Mouse (Mus musculus) lung, postnatal 0 days (tissue): ENCODE measurements at regions not wholly inside any gene's neighbourhood (a gene's known extent, or its start where the extent isn't known, plus 50 kb on each side); places are given as distances from the start of the nearest gene placed in this dataset.
A peak's percentile ranks its signal among the peaks of the same experiment; 100 is the strongest.

ENCODE experiments used
- ATAC-seq: fragments of 200-750 bp; cut with Nextera tagmentation; 2 replicates; pipeline ENCODE4 v1.8.0; 2017; ENCODE audit warnings: moderate library complexity
- DNase-seq: peaks from one replicate; pipeline ENCODE4 v3.0.0-alpha.2; 2016; ENCODE audit warnings: low spot score
- H3K27ac ChIP-seq: fragments of 300-500 bp; sonication (generic); 2 replicates; pipeline ENCODE4 v1.5.1; 2014; ENCODE audit warnings: antibody characterized with exemption, mild to moderate bottlenecking, low read length, mixed read lengths
- H3K27me3 ChIP-seq: fragments of 300-500 bp; sonication (generic); replicated peaks from 2 replicates; pipeline ENCODE4 v1.6.1; 2014; ENCODE audit warnings: low read length, mixed read lengths; ENCODE audit not compliant: insufficient read depth
- H3K36me3 ChIP-seq: fragments of 300-500 bp; sonication (generic); 2 replicates; pipeline ENCODE4 v1.6.1; 2014; ENCODE audit warnings: low read length, mixed read lengths; ENCODE audit not compliant: insufficient read depth
- H3K4me1 ChIP-seq: fragments of 300-500 bp; sonication (generic); 2 replicates; pipeline ENCODE4 v1.6.1; 2014; ENCODE audit warnings: antibody characterized with exemption, low read depth, low read length, mixed read lengths; ENCODE audit not compliant: insufficient read depth
- H3K4me2 ChIP-seq: fragments of 300-500 bp; sonication (generic); replicated peaks from 2 replicates; pipeline ENCODE4 v1.6.1; 2014; ENCODE audit warnings: low read depth, mild to moderate bottlenecking, low read length, moderate library complexity, mixed read lengths
- H3K4me3 ChIP-seq: fragments of 300-500 bp; sonication (generic); 2 replicates; pipeline ENCODE4 v1.5.1; 2014; ENCODE audit warnings: low read depth, low read length
- H3K9ac ChIP-seq: fragments of 300-500 bp; sonication (generic); replicated peaks from 2 replicates; pipeline ENCODE4 v1.6.1; 2014; ENCODE audit warnings: low read depth, mild to moderate bottlenecking
- H3K9me3 ChIP-seq: fragments of 300-500 bp; sonication (generic); 2 replicates; pipeline ENCODE4 v1.6.1; 2016; ENCODE audit warnings: low read length, mixed read lengths
- CTCF ChIP-seq: IDR thresholded peaks from 2 replicates; pipeline ENCODE4 v1.5.1; 2016; ENCODE audit warnings: antibody characterized with exemption, mild to moderate bottlenecking
- EP300 ChIP-seq: IDR thresholded peaks from 2 replicates; pipeline ENCODE4 v1.6.1; 2016; ENCODE audit warnings: antibody characterized with exemption, mild to moderate bottlenecking, control low read depth
- WGBS: fragments of 180-500 bp; shearing (Covaris S2); extraction: QIAGEN DNeasy Blood & Tissue Kit; methylation state at CpG from one replicate; pipeline ENCODE4 v1.1.7; 2014; 5-methylcytosine and 5-hydroxymethylcytosine counted together

DNA sequence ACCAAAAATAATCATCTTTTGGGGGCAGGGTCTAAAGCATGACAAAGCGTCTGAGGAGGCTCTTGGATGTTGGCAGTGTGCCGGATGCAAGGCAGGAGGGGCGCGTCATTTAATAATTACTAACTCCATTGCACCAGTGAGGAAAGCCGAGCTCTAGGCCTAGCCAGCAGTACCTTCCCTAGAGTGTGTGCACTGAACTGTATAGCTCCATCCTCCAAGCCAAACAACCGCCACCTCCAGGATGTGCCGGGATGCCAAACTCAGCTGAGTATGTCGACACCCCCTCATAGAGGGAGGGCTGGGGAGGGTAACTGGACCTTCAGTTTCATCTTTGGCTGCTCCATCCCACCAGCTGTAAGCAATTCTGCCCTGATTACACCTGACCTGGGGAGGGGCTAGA, 171.9 kb downstream of the Katnal1 start:
- Histone ChIP-seq H3K4me2 (no peak overlapping the region), H3K4me3 (no peak overlapping the region), H3K27me3 (no peaks in the 10 kb centered on the region), H3K27ac (no peak overlapping the region), H3K36me3 (no peaks in the 10 kb centered on the region), H3K4me1 (no peaks in the 10 kb centered on the region), H3K9ac (no peak overlapping the region), H3K9me3 (no peaks in the 10 kb centered on the region)
- WGBS: 36% methylated on average over 8 of the region's 8 CpGs
- peak; percentile 44 for DNase-seq
- no peak for TF ChIP-seq EP300
- no peak for TF ChIP-seq CTCF
- no peak; the same call in 1 of the 2 replicates for ATAC-seq

DNA sequence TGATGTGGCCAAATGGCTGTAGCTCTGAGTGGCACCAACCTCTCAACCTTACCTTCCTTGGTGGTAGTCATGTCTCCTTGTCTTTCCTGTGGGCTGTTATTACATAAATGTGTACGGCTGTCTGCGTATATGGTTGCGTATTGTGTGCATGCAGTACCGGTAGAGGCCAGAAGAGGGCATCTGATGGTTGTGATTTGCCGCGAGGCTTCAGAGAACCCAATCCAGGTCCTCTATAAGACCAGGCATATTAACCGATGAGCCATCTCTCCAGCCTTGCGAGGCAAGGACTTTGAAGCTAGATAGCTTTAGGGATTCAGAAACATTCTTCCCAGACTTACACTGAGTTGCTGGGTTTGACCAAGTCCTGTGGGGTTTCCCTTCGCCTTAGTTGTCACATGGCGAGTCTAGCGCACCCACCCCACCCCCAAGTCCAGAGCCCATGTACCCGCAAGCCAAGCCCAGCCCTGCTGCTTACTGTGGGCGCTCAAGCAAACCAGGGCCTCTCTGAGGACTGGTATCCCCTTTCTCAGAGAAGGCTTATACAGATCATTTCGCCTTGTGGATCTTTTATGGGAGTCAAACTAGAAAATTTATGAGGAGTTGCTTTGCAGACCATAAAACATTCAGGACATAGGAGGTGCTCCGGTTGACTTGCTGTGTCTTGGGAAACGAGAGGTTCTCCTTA, 172.7 kb downstream of the Katnal1 start:
- TF ChIP-seq CTCF: peak; percentile 54
- TF ChIP-seq EP300: no peak
- 84% methylated on average over 16 of the region's 16 CpGs for WGBS
- no peak overlapping the region for H3K27ac ChIP-seq
- DNase-seq: no peak
- H3K27me3 ChIP-seq: no peaks in the 10 kb centered on the region
- H3K9me3 ChIP-seq: no peaks in the 10 kb centered on the region
- no peak overlapping the region for H3K9ac ChIP-seq
- no peak overlapping the region for H3K4me3 ChIP-seq
- no peaks in the 10 kb centered on the region for H3K36me3 ChIP-seq
- no peaks in the 10 kb centered on the region for H3K4me1 ChIP-seq
- no peak for ATAC-seq
- no peak overlapping the region for H3K4me2 ChIP-seq

DNA sequence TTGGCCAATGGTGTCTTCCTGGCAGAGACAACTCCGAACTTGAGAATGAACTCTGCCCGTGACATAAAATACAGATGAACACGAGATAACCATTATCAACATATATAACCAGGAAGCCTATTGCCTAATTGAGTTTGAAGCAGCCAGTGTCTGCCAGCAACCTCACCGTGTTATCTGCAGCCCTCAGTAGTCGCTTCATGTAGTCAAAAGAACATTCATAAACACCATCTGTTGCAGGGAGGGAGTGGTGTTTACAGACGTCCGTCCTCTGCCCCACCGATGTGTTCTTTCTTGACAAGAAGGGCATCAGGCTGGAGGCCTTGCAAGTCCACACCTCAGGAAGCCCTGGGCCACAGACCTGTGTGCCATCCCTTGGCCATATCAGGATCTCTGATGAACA, 173.3 kb downstream of the Katnal1 start:
- no peak overlapping the region for H3K9ac ChIP-seq
- H3K4me1 ChIP-seq: no peaks in the 10 kb centered on the region
- TF ChIP-seq CTCF (no peak), EP300 (no peak)
- ATAC-seq: no peak
- no peak overlapping the region for H3K27ac ChIP-seq
- no peak for DNase-seq
- WGBS: 66% methylated on average over 8 of the region's 8 CpGs
- no peaks in the 10 kb centered on the region for H3K27me3 ChIP-seq
- no peaks in the 10 kb centered on the region for H3K9me3 ChIP-seq
- no peak overlapping the region for H3K4me3 ChIP-seq
- H3K4me2 ChIP-seq: no peak overlapping the region
- H3K36me3 ChIP-seq: no peaks in the 10 kb centered on the region

DNA sequence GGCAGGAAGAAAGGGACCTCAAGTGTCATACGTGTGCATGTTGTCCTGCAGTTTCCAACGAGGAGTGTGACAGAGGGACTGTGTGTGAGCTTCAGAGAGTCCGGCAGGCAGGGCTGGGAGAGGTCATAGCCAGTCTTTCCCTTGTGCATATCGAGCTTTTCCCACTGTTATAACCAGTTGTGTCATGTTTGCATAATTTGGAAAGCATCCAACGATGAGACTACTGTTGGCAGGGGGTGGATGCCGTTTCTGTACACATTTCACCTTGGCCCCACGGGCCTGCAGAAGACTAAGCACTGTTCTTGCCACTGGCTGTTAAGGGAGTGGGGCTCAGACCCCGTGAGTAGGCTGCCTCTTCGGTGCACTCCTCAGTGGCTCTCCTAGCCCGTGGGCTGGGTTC, 174.2 kb downstream of the Katnal1 start:
- no peaks in the 10 kb centered on the region for H3K4me1 ChIP-seq
- H3K9me3 ChIP-seq: no peaks in the 10 kb centered on the region
- no peak overlapping the region for H3K4me2 ChIP-seq
- H3K36me3 ChIP-seq: no peaks in the 10 kb centered on the region
- WGBS: 44% methylated on average over 10 of the region's 10 CpGs
- ATAC-seq (peak; percentile 26; the same call in 1 of the 2 replicates), DNase-seq (peak; percentile 47)
- H3K27me3 ChIP-seq: no peaks in the 10 kb centered on the region
- TF ChIP-seq EP300: no peak
- TF ChIP-seq CTCF: no peak
- no peak overlapping the region for H3K27ac ChIP-seq
- no peak overlapping the region for H3K9ac ChIP-seq
- no peak overlapping the region for H3K4me3 ChIP-seq

DNA sequence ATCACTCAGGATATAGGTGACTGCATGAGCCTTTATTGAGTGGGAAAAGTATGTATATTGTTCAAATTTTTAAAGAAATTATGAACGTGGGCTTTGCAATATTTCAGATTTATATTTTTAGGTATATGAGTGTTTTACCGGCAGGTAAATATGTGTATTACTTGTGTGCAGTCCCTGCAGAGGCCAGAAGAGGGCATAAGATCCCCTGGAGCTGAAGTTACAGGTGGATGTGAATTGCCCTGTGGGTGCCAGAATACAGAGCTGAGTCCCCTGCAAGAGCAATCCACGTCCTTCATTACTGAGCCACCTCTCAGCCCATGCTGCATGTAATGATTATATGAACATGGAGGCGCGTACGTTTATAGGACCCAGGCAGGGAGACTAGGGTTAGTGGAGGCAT, 174.8 kb downstream of the Katnal1 start:
- TF ChIP-seq CTCF: no peak
- no peak for TF ChIP-seq EP300
- ATAC-seq (no peak), DNase-seq (no peak)
- H3K27me3 ChIP-seq: no peaks in the 10 kb centered on the region
- no peak overlapping the region for H3K9ac ChIP-seq
- no peaks in the 10 kb centered on the region for H3K36me3 ChIP-seq
- no peaks in the 10 kb centered on the region for H3K4me1 ChIP-seq
- no peak overlapping the region for H3K4me2 ChIP-seq
- no peaks in the 10 kb centered on the region for H3K9me3 ChIP-seq
- no peak overlapping the region for H3K4me3 ChIP-seq
- 94% methylated on average over 6 of the region's 6 CpGs for WGBS
- no peak overlapping the region for H3K27ac ChIP-seq

DNA sequence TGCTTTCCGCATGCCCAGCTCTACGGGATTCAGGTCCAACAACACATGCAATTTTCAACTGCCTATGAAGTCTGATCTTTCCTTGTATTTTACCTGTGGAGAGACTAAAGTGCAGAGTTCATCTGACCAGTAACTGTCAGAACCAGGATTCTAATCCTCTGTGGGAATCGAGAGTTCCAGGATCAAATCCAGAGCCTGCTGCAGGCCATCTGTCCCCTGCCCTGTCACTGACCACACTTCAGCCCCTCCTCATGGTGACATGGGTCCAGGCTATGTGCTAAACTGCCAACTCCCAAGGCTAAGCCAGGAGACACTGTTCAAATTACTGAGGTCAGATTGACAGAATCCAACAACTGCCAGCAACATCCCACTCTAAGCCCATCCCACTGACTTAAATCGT, 175.7 kb downstream of the Katnal1 start:
- Histone ChIP-seq H3K27me3 (no peaks in the 10 kb centered on the region), H3K27ac (no peak overlapping the region), H3K4me2 (no peak overlapping the region), H3K36me3 (no peaks in the 10 kb centered on the region), H3K9me3 (no peaks in the 10 kb centered on the region), H3K4me3 (no peak overlapping the region), H3K4me1 (no peaks in the 10 kb centered on the region), H3K9ac (no peak overlapping the region)
- 68% methylated on average over 4 of the region's 4 CpGs for WGBS
- DNase-seq (no peak), ATAC-seq (no peak)
- no peak for TF ChIP-seq CTCF
- no peak for TF ChIP-seq EP300

DNA sequence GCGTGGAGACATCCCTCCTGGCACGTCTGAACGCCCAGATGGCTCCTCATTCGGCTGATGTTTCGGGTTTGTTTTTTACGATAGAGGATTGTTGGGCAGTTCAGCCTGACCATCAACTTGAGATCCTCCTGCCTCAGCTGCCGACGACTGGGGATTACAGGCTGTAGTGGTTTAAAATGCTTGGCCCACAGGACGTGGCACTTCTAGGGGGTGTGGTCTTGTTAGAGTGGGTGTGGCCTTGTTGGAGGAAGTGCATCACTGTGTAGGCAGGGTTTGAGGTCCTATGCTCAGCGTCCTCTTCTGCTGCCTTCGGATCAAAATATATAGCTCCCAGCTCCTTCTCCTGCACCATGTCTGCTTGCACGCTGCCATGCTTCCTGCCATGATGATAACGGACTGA, 177.1 kb downstream of the Katnal1 start:
- DNase-seq (no peak), ATAC-seq (no peak)
- Histone ChIP-seq H3K9ac (no peak overlapping the region), H3K4me3 (no peak overlapping the region), H3K27ac (no peak overlapping the region), H3K36me3 (no peaks in the 10 kb centered on the region), H3K4me1 (no peaks in the 10 kb centered on the region), H3K9me3 (no peaks in the 10 kb centered on the region), H3K27me3 (no peaks in the 10 kb centered on the region), H3K4me2 (no peak overlapping the region)
- no peak for TF ChIP-seq CTCF
- no peak for TF ChIP-seq EP300
- 92% methylated on average over 13 of the region's 13 CpGs for WGBS
